Mouse (Mus musculus): ENCODE measurements at regions not wholly inside any gene's neighbourhood (a gene's known extent, or its start where the extent isn't known, plus 50 kb on each side); places are given as distances from the start of the nearest gene placed in this dataset.

GRCm38 (mm10) chr6:50926313-50926712 lies 272.1 kb upstream of the Npvf start:
- DNase-seq: no peak

GRCm38 (mm10) chr6:50929503-50929902 lies 275.3 kb upstream of the Npvf start:
- DNase-seq: no peak

- DNase-seq: no peak
Observed at GRCm38 (mm10) chr6:50933510-50933909, 279.3 kb upstream of the Npvf start.

- no peak for DNase-seq
Observed at GRCm38 (mm10) chr6:50934245-50934644, 280.0 kb upstream of the Npvf start.

- no peak for DNase-seq
Observed at GRCm38 (mm10) chr6:50936306-50936705, 282.1 kb upstream of the Npvf start.

GRCm38 (mm10) chr6:50937094-50937493 lies 282.9 kb upstream of the Npvf start:
- DNase-seq: peak; percentile 72

- DNase-seq: no peak
Observed at GRCm38 (mm10) chr6:50938879-50939278, 284.6 kb upstream of the Npvf start.

GRCm38 (mm10) chr6:50939440-50939839 lies 285.2 kb upstream of the Npvf start:
- peak; percentile 5 for DNase-seq

- DNase-seq: no peak
Observed at GRCm38 (mm10) chr6:50940118-50940517, 285.9 kb upstream of the Npvf start.

- DNase-seq: no peak
Observed at GRCm38 (mm10) chr6:50940641-50941398, 286.6 kb upstream of the Npvf start.

GRCm38 (mm10) chr6:50942696-50943095 lies 288.5 kb upstream of the Npvf start:
- DNase-seq: no peak

- no peak for DNase-seq
Observed at GRCm38 (mm10) chr6:50948061-50948460, 293.8 kb upstream of the Npvf start.

- DNase-seq: no peak
Observed at GRCm38 (mm10) chr6:50949361-50949760, 295.1 kb upstream of the Npvf start.

GRCm38 (mm10) chr6:50949883-50950583 lies 295.8 kb upstream of the Npvf start:
- no peak for DNase-seq

GRCm38 (mm10) chr6:50957328-50957900 lies 303.2 kb upstream of the Npvf start:
- DNase-seq: no peak

GRCm38 (mm10) chr6:50960341-50960740 lies 306.1 kb upstream of the Npvf start:
- no peak for DNase-seq

- no peak for DNase-seq
Observed at GRCm38 (mm10) chr6:50961592-50961991, 307.4 kb upstream of the Npvf start.

GRCm38 (mm10) chr6:50968546-50968945 lies 314.3 kb upstream of the Npvf start:
- no peak for DNase-seq

GRCm38 (mm10) chr6:50969341-50969740 lies 315.1 kb upstream of the Npvf start:
- no peak for DNase-seq

- DNase-seq: no peak
Observed at GRCm38 (mm10) chr6:50969997-50970396, 315.8 kb upstream of the Npvf start.

- no peak for DNase-seq
Observed at GRCm38 (mm10) chr6:50970770-50971169, 316.5 kb upstream of the Npvf start.

GRCm38 (mm10) chr6:50972268-50972667 lies 318.0 kb upstream of the Npvf start:
- no peak for DNase-seq

- DNase-seq: peak; percentile 57
Observed at GRCm38 (mm10) chr6:50973231-50973654, 319.0 kb upstream of the Npvf start.

GRCm38 (mm10) chr6:50973815-50974214 lies 319.6 kb upstream of the Npvf start:
- DNase-seq: no peak
